Mouse (Mus musculus) spleen, adult 18-20 months (tissue): ENCODE data around the gene Ptchd4.

ENCODE experiments used
- DNase-seq, 2 experiments: peaks; one replicate each; pipeline ENCODE4 v3.0.0; 2022; ENCODE audit warnings: mixed read lengths in 2 of 2

Ptchd4 gene

GRCm38 (mm10) chr17:42315669-42316611 is at the start of gene Ptchd4:
Ptchd4 (plus strand) TSS chr17:42315947.
- no peak for DNase-seq

- DNase-seq: no peak
Observed at GRCm38 (mm10) chr17:42276861-42277260, 38.9 kb upstream of the Ptchd4 start.

- DNase-seq: no peak
Observed at GRCm38 (mm10) chr17:42284391-42284790, 31.4 kb upstream of the Ptchd4 start.

- no peak for DNase-seq
Observed at GRCm38 (mm10) chr17:42286255-42286654, 29.5 kb upstream of the Ptchd4 start.

GRCm38 (mm10) chr17:42290341-42290740 is 25.4 kb upstream of the Ptchd4 start:
- DNase-seq: no peak

- DNase-seq: no peak
Observed at GRCm38 (mm10) chr17:42291793-42292192, 24.0 kb upstream of the Ptchd4 start.

GRCm38 (mm10) chr17:42297986-42298385 is 17.8 kb upstream of the Ptchd4 start:
- DNase-seq: no peak

GRCm38 (mm10) chr17:42299681-42300080 is 16.1 kb upstream of the Ptchd4 start:
- no peak for DNase-seq

GRCm38 (mm10) chr17:42303062-42303577 is 12.6 kb upstream of the Ptchd4 start:
- DNase-seq: no peak

GRCm38 (mm10) chr17:42304262-42304661 is 11.5 kb upstream of the Ptchd4 start:
- no peak for DNase-seq

- no peak for DNase-seq
Observed at GRCm38 (mm10) chr17:42307001-42307400, 8.7 kb upstream of the Ptchd4 start.

GRCm38 (mm10) chr17:42310136-42310535 is 5.6 kb upstream of the Ptchd4 start:
- no peak for DNase-seq

GRCm38 (mm10) chr17:42316612-42316982 is 850 bp downstream of the Ptchd4 start:
- DNase-seq: no peak

GRCm38 (mm10) chr17:42335787-42336186 is 20.0 kb downstream of the Ptchd4 start:
- no peak for DNase-seq

- no peak for DNase-seq
Observed at GRCm38 (mm10) chr17:42336571-42336970, 20.8 kb downstream of the Ptchd4 start.

- no peak for DNase-seq
Observed at GRCm38 (mm10) chr17:42346027-42346426, 30.3 kb downstream of the Ptchd4 start.

- DNase-seq: no peak
Observed at GRCm38 (mm10) chr17:42358481-42358880, 42.7 kb downstream of the Ptchd4 start.

- no peak for DNase-seq
Observed at GRCm38 (mm10) chr17:42363085-42363710, 47.5 kb downstream of the Ptchd4 start.

GRCm38 (mm10) chr17:42364716-42365115 is 49.0 kb downstream of the Ptchd4 start:
- DNase-seq: no peak

GRCm38 (mm10) chr17:42374881-42375280 is 59.1 kb downstream of the Ptchd4 start:
- no peak for DNase-seq

- no peak for DNase-seq
Observed at GRCm38 (mm10) chr17:42393086-42393485, 77.3 kb downstream of the Ptchd4 start.

GRCm38 (mm10) chr17:42395299-42395698 is 79.6 kb downstream of the Ptchd4 start:
- DNase-seq: no peak

GRCm38 (mm10) chr17:42418449-42418848 is 102.7 kb downstream of the Ptchd4 start:
- DNase-seq: no peak

- no peak for DNase-seq
Observed at GRCm38 (mm10) chr17:42427961-42428360, 112.2 kb downstream of the Ptchd4 start.
